Mouse (Mus musculus): ENCODE measurements around the gene Igflr1. TPM values are rescaled to one million over a fixed set of nuclear protein-coding genes. Genes with fewer than 3 reads are reported as not detected.

The Igflr1 gene
- polyA plus RNA-seq, 1 experiment from 2014 or later: 6.0 TPM

DNA sequence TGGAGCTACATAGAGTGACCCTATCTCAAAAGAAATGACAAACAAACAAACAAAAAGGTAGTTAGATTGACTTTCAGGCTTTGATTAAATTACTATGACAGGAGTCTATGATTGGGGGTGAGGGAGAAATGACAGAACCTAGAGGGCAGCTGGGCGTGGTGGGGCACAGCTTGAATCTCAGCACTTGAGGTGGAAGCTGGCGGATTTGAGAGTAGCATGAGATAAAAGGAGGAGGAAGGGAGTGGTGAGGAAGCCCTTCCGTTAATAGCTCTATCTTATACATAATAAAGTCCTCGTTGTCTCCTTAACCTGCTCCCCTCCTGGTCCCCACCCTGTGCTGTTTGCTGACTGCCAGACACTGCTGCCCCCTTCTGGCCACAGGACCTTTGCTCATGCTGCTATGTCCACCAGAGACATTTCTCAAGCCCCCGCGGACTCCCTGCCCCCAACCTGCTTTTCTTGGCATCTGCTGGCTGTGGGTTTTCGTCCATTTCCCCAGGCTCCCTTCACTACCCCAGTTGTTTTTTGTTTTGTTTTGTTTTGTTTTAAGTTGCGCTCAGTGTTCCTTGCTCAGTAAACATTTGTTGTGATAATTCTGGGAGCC lies 42.6 kb downstream of the Igflr1 start:
- H3K4me1 ChIP-seq: peaks cover 33% of the 10 kb centered on the region
- no peaks in the 10 kb centered on the region for H3K9me3 ChIP-seq (replicated peaks)
- 24% methylated on average over 8 of the region's 8 CpGs for WGBS
- no peak overlapping the region for H3K9ac ChIP-seq
- H3K4me3 ChIP-seq (replicated peaks): no peak overlapping the region
- no peaks in the 10 kb centered on the region for H3K36me3 ChIP-seq
- 0 out of 2 replicates have a peak, but pooled peaks have one; percentile 59 for ATAC-seq (replicated peaks; ENCODE audit: low FRiP score)
- no peak overlapping the region for H3K4me2 ChIP-seq
- no peaks in the 10 kb centered on the region for H3K27me3 ChIP-seq
- H3K27ac ChIP-seq: no peak overlapping the region

DNA sequence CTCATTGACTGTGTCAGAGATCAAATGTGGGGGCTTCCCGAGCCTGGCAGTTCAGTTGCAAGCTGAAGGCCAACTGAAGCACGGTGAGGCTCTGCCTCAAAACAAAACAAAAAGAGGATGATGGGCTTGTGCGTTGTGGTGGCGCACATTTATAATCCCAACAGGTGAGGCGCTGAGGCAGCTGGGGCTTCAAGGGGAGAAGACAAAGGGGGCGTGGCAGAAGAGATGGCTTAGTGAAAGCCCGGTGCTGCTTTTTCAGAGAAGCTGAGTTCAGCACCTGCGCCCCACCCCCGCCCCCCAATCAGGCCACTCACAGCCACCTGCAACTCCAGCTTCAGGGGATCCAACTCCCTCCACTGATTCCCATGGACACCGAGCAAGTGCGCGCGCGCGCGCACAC lies 43.2 kb downstream of the Igflr1 start:
- Histone ChIP-seq H3K9ac (no peak overlapping the region), H3K36me3 (no peaks in the 10 kb centered on the region), H3K9me3 (replicated peaks) (no peaks in the 10 kb centered on the region), H3K27ac (no peak overlapping the region), H3K4me1 (peaks cover 33% of the 10 kb centered on the region), H3K4me2 (no peak overlapping the region), H3K27me3 (no peaks in the 10 kb centered on the region), H3K4me3 (replicated peaks) (no peak overlapping the region)
- ATAC-seq (replicated peaks; ENCODE audit: low FRiP score): no peak
- WGBS: 55% methylated on average over 16 of the region's 16 CpGs

DNA sequence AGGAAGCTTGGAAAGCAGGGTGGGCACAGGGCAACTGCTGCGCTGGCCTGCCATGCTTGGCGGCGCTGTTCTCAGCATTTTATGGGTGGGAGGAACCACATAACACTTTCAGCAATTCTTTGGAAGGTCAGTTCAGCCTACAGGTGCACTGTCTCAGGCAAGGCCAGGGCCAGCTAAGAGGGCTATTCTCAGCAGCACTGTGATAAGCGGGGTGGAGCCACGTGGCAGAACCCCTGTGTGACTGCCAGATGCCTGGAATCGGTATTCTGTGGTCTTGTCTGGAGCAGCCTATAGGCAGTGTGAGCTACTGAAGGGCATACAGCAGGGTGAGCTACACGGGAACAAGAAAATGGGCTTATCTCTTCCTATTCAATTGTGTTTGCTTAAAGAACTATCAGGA lies 44.8 kb downstream of the Igflr1 start:
- Histone ChIP-seq H3K4me3 (replicated peaks) (no peak overlapping the region), H3K9me3 (replicated peaks) (no peaks in the 10 kb centered on the region), H3K27me3 (no peaks in the 10 kb centered on the region), H3K27ac (no peak overlapping the region), H3K4me1 (peaks cover 22% of the 10 kb centered on the region), H3K4me2 (no peak overlapping the region), H3K9ac (no peak overlapping the region), H3K36me3 (no peaks in the 10 kb centered on the region)
- 60% methylated on average over 7 of the region's 7 CpGs for WGBS
- no peak for ATAC-seq (replicated peaks; ENCODE audit: low FRiP score)

DNA sequence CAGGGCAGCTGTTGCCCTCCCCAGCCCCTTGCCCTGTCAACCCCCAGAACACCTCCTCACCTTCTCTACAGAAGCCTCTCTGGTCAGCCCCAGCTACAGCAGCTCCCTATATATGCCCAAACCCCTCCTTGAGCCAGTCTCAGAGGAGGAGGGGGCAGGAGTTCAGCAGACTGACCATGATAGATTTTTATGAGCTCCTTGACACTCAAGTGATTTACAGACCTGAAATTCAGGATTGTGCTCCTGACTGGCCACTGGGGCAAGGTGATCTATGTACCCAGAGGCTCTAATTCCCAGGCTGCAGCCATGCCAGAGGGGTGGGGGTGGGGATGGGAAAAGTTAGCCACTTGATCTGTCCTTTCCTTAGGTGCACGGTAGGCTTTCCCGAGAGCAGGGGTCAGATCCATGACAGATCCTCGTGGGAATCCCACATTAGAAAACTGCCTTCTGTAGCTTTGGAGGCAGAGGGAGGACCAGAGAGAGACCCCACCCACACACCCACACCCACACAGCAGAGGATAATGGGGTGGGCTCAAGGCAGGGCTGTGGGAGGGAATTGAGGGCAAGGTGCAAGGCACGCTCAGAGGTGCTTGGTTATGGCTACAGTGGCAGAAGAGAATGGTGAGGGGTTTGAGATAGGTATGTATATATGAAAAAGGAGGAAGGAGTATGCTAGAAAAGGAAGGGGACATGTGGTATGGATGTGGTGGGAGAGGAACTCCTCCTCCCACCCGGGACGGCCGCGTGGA lies 47.6 kb downstream of the Igflr1 start, which contains the start of gene Upk1a:
Upk1a (minus strand) TSS at position 194 of the 749 bp plus-strand sequence.
- Histone ChIP-seq H3K27me3 (no peaks in the 10 kb centered on the region), H3K4me3 (replicated peaks) (no peak within 1 kb of the TSS), H3K9ac (no peak within 1 kb of the TSS), H3K4me1 (peaks cover 22% of the 10 kb centered on the region), H3K9me3 (replicated peaks) (no peaks in the 10 kb centered on the region), H3K27ac (0 out of 2 replicates have a peak within 1 kb of the TSS, but pooled peaks have one; percentile 56), H3K4me2 (peak within 1 kb of the TSS; percentile 32), H3K36me3 (peaks cover 26% of the 10 kb centered on the region)
- ATAC-seq (replicated peaks; ENCODE audit: low FRiP score): peak; percentile 57
- WGBS: 39% methylated on average over 8 of the region's 8 CpGs

DNA sequence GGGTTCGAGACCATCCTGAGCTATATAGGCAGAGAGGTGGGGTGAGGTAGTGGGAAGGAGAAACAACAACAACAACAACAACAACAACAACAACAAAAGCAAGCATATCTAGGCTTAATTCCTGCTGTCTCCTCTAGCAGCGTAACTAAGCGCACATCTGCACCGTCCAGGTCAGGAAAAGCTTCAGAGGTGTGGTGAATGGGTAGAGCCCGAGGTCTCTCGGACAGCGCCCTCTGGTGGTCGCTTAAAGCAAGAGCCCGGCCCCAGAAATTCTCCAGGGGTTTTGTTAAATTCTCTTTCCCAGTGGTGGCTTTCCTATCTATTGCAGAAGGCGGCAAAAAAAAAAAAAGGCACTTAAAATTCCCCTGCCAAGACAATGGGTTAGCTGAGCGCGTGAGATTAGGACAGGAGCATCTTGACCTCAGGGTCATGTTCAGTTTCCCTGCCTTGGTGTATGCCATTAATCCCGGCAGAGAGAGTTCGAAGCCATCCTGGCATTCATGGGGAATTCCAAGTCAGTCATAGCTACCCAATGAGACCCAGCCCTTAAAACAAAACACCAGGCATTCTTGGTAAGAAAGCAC lies 48.4 kb downstream of the Igflr1 start:
- H3K4me2 ChIP-seq: 0 out of 2 replicates have a peak overlapping the region, but pooled peaks have one; percentile 32
- ATAC-seq (replicated peaks; ENCODE audit: low FRiP score): peak; percentile 31; the same call in 1 of the 2 replicates
- H3K4me3 ChIP-seq (replicated peaks): no peak overlapping the region
- 23% methylated on average over 14 of the region's 14 CpGs for WGBS
- 0 out of 2 replicates have a peak overlapping the region, but pooled peaks have one; percentile 56 for H3K27ac ChIP-seq
- H3K9me3 ChIP-seq (replicated peaks): no peaks in the 10 kb centered on the region
- peaks cover 17% of the 10 kb centered on the region for H3K4me1 ChIP-seq
- no peaks in the 10 kb centered on the region for H3K27me3 ChIP-seq
- peaks cover 34% of the 10 kb centered on the region for H3K36me3 ChIP-seq
- no peak overlapping the region for H3K9ac ChIP-seq

DNA sequence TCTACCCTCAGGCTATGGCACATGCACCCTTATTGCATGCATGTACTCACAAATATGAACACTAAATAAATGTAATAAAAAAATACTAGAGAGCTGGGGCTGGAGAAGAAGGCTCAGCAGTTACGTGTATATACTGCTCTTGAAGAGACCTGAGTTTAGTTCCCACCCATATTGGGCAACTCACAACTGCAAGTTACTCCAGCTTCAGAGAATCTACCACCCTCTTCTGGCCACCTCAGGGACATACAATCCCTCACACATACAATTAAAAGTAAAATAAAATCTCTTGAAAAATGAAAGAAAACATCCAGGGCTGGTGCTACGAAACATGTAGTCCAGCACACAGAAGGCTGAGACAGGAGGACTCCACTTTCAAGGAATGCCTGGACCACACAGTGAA lies 49.2 kb downstream of the Igflr1 start:
- H3K4me1 ChIP-seq: peaks cover 15% of the 10 kb centered on the region
- 83% methylated on average over 2 of the region's 2 CpGs for WGBS
- no peak overlapping the region for H3K9ac ChIP-seq
- no peak overlapping the region for H3K4me3 ChIP-seq (replicated peaks)
- H3K36me3 ChIP-seq: peaks cover 42% of the 10 kb centered on the region
- H3K4me2 ChIP-seq: no peak overlapping the region
- no peak overlapping the region for H3K27ac ChIP-seq
- H3K9me3 ChIP-seq (replicated peaks): no peaks in the 10 kb centered on the region
- no peak for ATAC-seq (replicated peaks; ENCODE audit: low FRiP score)
- H3K27me3 ChIP-seq: no peaks in the 10 kb centered on the region

DNA sequence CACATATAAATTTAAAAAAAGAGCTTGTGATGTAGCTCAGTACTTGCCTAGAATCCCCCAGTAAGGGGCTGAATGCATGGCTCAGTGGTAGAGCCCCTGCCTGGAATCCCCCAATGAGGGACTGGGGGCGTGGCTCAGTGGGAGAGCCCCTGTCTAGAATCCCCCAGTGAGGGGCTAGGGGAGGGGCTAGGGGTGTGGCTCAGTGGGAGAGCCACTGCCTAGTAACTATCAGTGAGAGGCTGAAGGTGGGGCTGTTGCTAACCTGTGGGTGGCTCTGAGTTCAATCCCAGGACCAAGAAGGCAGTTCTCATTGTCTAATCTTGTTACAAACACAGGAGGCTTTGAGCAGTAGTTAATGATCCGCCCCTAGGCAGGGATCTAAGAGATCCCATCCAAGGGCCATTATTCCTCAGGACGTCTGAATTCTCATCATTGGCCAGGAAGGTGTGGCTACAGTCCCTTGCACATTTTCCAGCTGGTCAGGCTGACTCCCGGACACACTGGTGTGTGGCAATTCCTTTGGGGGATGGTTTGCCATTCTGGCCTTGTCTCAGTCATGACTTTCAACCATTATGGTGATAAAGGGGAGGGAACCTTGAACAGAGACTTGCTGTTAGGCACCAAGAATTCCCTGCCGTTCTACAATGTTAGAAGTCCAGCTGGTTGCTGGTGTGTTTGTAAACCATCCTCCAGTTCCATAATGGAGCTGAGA lies 50.0 kb downstream of the Igflr1 start:
- WGBS: 55% methylated on average over 5 of the region's 5 CpGs
- Histone ChIP-seq H3K36me3 (peaks cover 49% of the 10 kb centered on the region), H3K9ac (no peak overlapping the region), H3K9me3 (replicated peaks) (no peaks in the 10 kb centered on the region), H3K4me1 (peaks cover 15% of the 10 kb centered on the region), H3K27me3 (no peaks in the 10 kb centered on the region), H3K4me3 (replicated peaks) (no peak overlapping the region), H3K27ac (no peak overlapping the region; the same call in 1 of the 2 replicates), H3K4me2 (no peak overlapping the region)
- ATAC-seq (replicated peaks; ENCODE audit: low FRiP score): no peak

Small RNA genes lying within 50 kb of the gene (microRNA-seq; reads per million reads assigned to microRNA genes)
- gene Gm38670: 1.3 reads per million
- 0.44 reads per million for gene Mir3569

Other genes with a start within 250 kb of the Igflr1 start
- gene E130208F15Rik, start 243.7 kb upstream of the Igflr1 start, polyA plus RNA-seq (2015; fragmentation: Nextera tagmentation; extraction: Ambion mirVana): 2.6 TPM in 1 of 2 replicates, not detected in the other
- gene Sdhaf1, start 241.5 kb upstream of the Igflr1 start, polyA plus RNA-seq (2015; fragmentation: Nextera tagmentation; extraction: Ambion mirVana): 17.3 and 18.7 TPM in 2 replicates
- 6.5 and 7.2 TPM in 2 replicates for gene Lrfn3, start 202.7 kb upstream of the Igflr1 start, polyA plus RNA-seq (2015; fragmentation: Nextera tagmentation; extraction: Ambion mirVana)
- gene Tyrobp, start 151.7 kb upstream of the Igflr1 start, polyA plus RNA-seq (2015; fragmentation: Nextera tagmentation; extraction: Ambion mirVana): 33.8 and 37.9 TPM in 2 replicates
- gene Hcst, start 145.6 kb upstream of the Igflr1 start, polyA plus RNA-seq (2015; fragmentation: Nextera tagmentation; extraction: Ambion mirVana): 0.64 and 1.5 TPM in 2 replicates
- gene Nfkbid, start 143.7 kb upstream of the Igflr1 start, polyA plus RNA-seq (2015; fragmentation: Nextera tagmentation; extraction: Ambion mirVana): 1.3 and 2.0 TPM in 2 replicates
- gene Aplp1, start 119.9 kb upstream of the Igflr1 start, polyA plus RNA-seq (2015; fragmentation: Nextera tagmentation; extraction: Ambion mirVana): 24.1 and 28.6 TPM in 2 replicates
- gene Kirrel2, start 107.7 kb upstream of the Igflr1 start, polyA plus RNA-seq (2015; fragmentation: Nextera tagmentation; extraction: Ambion mirVana): 0.54 and 0.77 TPM in 2 replicates
- gene Nphs1, start 107.1 kb upstream of the Igflr1 start, polyA plus RNA-seq (2015; fragmentation: Nextera tagmentation; extraction: Ambion mirVana): 3.6 and 4.8 TPM in 2 replicates
- 12.8 and 14.4 TPM in 2 replicates for gene Prodh2, start 71.8 kb upstream of the Igflr1 start, polyA plus RNA-seq (2015; fragmentation: Nextera tagmentation; extraction: Ambion mirVana)
- gene Arhgap33, start 30.4 kb upstream of the Igflr1 start, polyA plus RNA-seq (2015; fragmentation: Nextera tagmentation; extraction: Ambion mirVana): 11.7 and 16.0 TPM in 2 replicates
- gene Hspb6, start 13.2 kb upstream of the Igflr1 start, polyA plus RNA-seq (2015; fragmentation: Nextera tagmentation; extraction: Ambion mirVana): 12.8 and 20.1 TPM in 2 replicates
- 14.1 and 18.6 TPM in 2 replicates for gene Proser3, start 13.1 kb upstream of the Igflr1 start, polyA plus RNA-seq (2015; fragmentation: Nextera tagmentation; extraction: Ambion mirVana)
- gene Lin37, start 5.6 kb upstream of the Igflr1 start, polyA plus RNA-seq (2015; fragmentation: Nextera tagmentation; extraction: Ambion mirVana): 37.6 and 40.5 TPM in 2 replicates
- gene U2af1l4, start 2.1 kb upstream of the Igflr1 start, polyA plus RNA-seq (2015; fragmentation: Nextera tagmentation; extraction: Ambion mirVana): 94.8 and 102 TPM in 2 replicates
- gene Gm49396, start 2.1 kb upstream of the Igflr1 start, polyA plus RNA-seq (2015; fragmentation: Nextera tagmentation; extraction: Ambion mirVana): 15.0 and 17.0 TPM in 2 replicates
- gene Psenen, start 1.8 kb upstream of the Igflr1 start, polyA plus RNA-seq (2015; fragmentation: Nextera tagmentation; extraction: Ambion mirVana): 152 TPM in 2 replicates
- 6.7 and 10.9 TPM in 2 replicates for gene Kmt2b, start 23.3 kb downstream of the Igflr1 start, polyA plus RNA-seq (2015; fragmentation: Nextera tagmentation; extraction: Ambion mirVana)
- gene Zbtb32, start 33.5 kb downstream of the Igflr1 start, polyA plus RNA-seq (2015; fragmentation: Nextera tagmentation; extraction: Ambion mirVana): 0.36 and 0.63 TPM in 2 replicates
- 3.6 and 5.3 TPM in 2 replicates for gene Upk1a, start 47.4 kb downstream of the Igflr1 start, polyA plus RNA-seq (2015; fragmentation: Nextera tagmentation; extraction: Ambion mirVana)
- gene Cox6b1, start 60.7 kb downstream of the Igflr1 start, polyA plus RNA-seq (2015; fragmentation: Nextera tagmentation; extraction: Ambion mirVana): 1,049 and 1,131 TPM in 2 replicates
- gene Etv2, start 70.4 kb downstream of the Igflr1 start, polyA plus RNA-seq (2015; fragmentation: Nextera tagmentation; extraction: Ambion mirVana): not detected in 2 replicates
- 118 and 119 TPM in 2 replicates for gene Rbm42, start 84.9 kb downstream of the Igflr1 start, polyA plus RNA-seq (2015; fragmentation: Nextera tagmentation; extraction: Ambion mirVana)
- 58.0 and 61.1 TPM in 2 replicates for gene Haus5, start 99.6 kb downstream of the Igflr1 start, polyA plus RNA-seq (2015; fragmentation: Nextera tagmentation; extraction: Ambion mirVana)
- gene Pmis2, start 106.2 kb downstream of the Igflr1 start, polyA plus RNA-seq (2015; fragmentation: Nextera tagmentation; extraction: Ambion mirVana): not detected in 2 replicates
- gene 2200002J24Rik, start 133.5 kb downstream of the Igflr1 start, polyA plus RNA-seq (2015; fragmentation: Nextera tagmentation; extraction: Ambion mirVana): 0.58 TPM in 1 of 2 replicates, not detected in the other
- 1.3 and 1.5 TPM in 2 replicates for gene Atp4a, start 146.8 kb downstream of the Igflr1 start, polyA plus RNA-seq (2015; fragmentation: Nextera tagmentation; extraction: Ambion mirVana)
- gene Tmem147, start 164.1 kb downstream of the Igflr1 start, polyA plus RNA-seq (2015; fragmentation: Nextera tagmentation; extraction: Ambion mirVana): 180 and 192 TPM in 2 replicates
- 0.35 and 0.68 TPM in 2 replicates for gene Gapdhs, start 178.3 kb downstream of the Igflr1 start, polyA plus RNA-seq (2015; fragmentation: Nextera tagmentation; extraction: Ambion mirVana)
- gene Sbsn, start 186.0 kb downstream of the Igflr1 start, polyA plus RNA-seq (2015; fragmentation: Nextera tagmentation; extraction: Ambion mirVana): 2.2 and 2.6 TPM in 2 replicates
- gene Dmkn, start 198.3 kb downstream of the Igflr1 start, polyA plus RNA-seq (2015; fragmentation: Nextera tagmentation; extraction: Ambion mirVana): 1.3 and 7.7 TPM in 2 replicates
- gene Krtdap, start 222.5 kb downstream of the Igflr1 start, polyA plus RNA-seq (2015; fragmentation: Nextera tagmentation; extraction: Ambion mirVana): 5.8 and 26.9 TPM in 2 replicates